Mouse (Mus musculus) liver, postnatal 0 days (tissue): ENCODE results near the gene Ptprk.

Source experiments
- CTCF ChIP-seq: sonication (generic); IDR thresholded peaks from 2 replicates; pipeline ENCODE4 v1.5.1; 2016; ENCODE audit warnings: antibody characterized with exemption, low read depth
- EP300 ChIP-seq: IDR thresholded peaks from 2 replicates; pipeline ENCODE4 v1.6.1; 2016; ENCODE audit warnings: antibody characterized with exemption, low read depth, mild to moderate bottlenecking

GRCm38 (mm10) chr10:28036456-28036855 lies 38.2 kb upstream of the Ptprk start:
- TF ChIP-seq CTCF: no peak
- no peak for TF ChIP-seq EP300
